Mouse (Mus musculus) lung, embryonic 14.5 days (tissue): ENCODE data around the gene Mcl1. TPM values are rescaled to one million over a fixed set of nuclear protein-coding genes. Genes with fewer than 3 reads are reported as not detected.

Experiments
- ATAC-seq: fragments of 200-750 bp; cut with Nextera tagmentation; 2 replicates; pipeline ENCODE4 v1.8.0; 2017; ENCODE audit warnings: mild to moderate bottlenecking, moderate TSS enrichment, moderate library complexity; ENCODE audit not compliant: insufficient read depth
- DNase-seq: peaks from one replicate; pipeline ENCODE4 v3.0.0-alpha.2; 2015
- H3K27ac ChIP-seq: fragments of 300-500 bp; sonication (generic); 2 replicates; pipeline ENCODE4 v1.5.1; 2014; ENCODE audit warnings: low read depth, mild to moderate bottlenecking, moderate library complexity
- H3K27me3 ChIP-seq: fragments of 300-500 bp; sonication (generic); 2 replicates; pipeline ENCODE4 v1.6.1; 2014; ENCODE audit warnings: low read length, control low read depth; ENCODE audit not compliant: insufficient read depth
- H3K36me3 ChIP-seq: fragments of 300-500 bp; sonication (generic); 2 replicates; pipeline ENCODE4 v1.6.1; 2014; ENCODE audit warnings: control low read depth; ENCODE audit not compliant: insufficient read depth
- H3K4me1 ChIP-seq: fragments of 300-500 bp; sonication (generic); 2 replicates; pipeline ENCODE4 v1.6.1; 2014; ENCODE audit warnings: antibody characterized with exemption, control low read depth; ENCODE audit not compliant: insufficient read depth
- H3K4me2 ChIP-seq: fragments of 300-500 bp; sonication (generic); 2 replicates; pipeline ENCODE4 v1.6.1; 2014; ENCODE audit warnings: mild to moderate bottlenecking
- H3K4me3 ChIP-seq: fragments of 300-500 bp; sonication (generic); 2 replicates; pipeline ENCODE4 v1.5.1; 2014; ENCODE audit warnings: low read depth, low read length
- H3K9ac ChIP-seq: fragments of 300-500 bp; sonication (generic); 2 replicates; pipeline ENCODE4 v1.6.1; 2014
- H3K9me3 ChIP-seq: fragments of 300-500 bp; sonication (generic); 2 replicates; pipeline ENCODE4 v1.6.1; 2016; ENCODE audit warnings: low read depth, low read length, control low read depth
- CTCF ChIP-seq: IDR thresholded peaks from 2 replicates; pipeline ENCODE4 v1.5.1; 2016; ENCODE audit warnings: antibody characterized with exemption, low read depth
- WGBS: fragments of 180-500 bp; shearing (Covaris S2); extraction: QIAGEN DNeasy Blood & Tissue Kit; methylation state at CpG from one replicate; pipeline ENCODE4 v1.1.7; 2014; 5-methylcytosine and 5-hydroxymethylcytosine counted together
- polyA plus RNA-seq: library from polyadenylated mRNA; unstranded; fragments of >200 nt; fragmentation: Nextera tagmentation; extraction: Ambion mirVana; gene quantifications from 2 replicates; pipeline ENCODE4 v1.2.1, GENCODE M21; 2014

Mcl1 gene
- polyA plus RNA-seq, 1 experiment from 2014 or later, result 82.3 TPM

- TF ChIP-seq CTCF, result no peak
- H3K27me3 ChIP-seq, result no peaks in the 10 kb centered on the region
- WGBS, result 10% methylated on average over 11 of the region's 11 CpGs
- peak overlapping the region; percentile 93 for H3K27ac ChIP-seq
- no peaks in the 10 kb centered on the region for H3K9me3 ChIP-seq
- ATAC-seq (peak; percentile 16; the same call in 1 of the 2 replicates), DNase-seq (no peak)
- H3K9ac ChIP-seq, result peak overlapping the region; percentile 54
- peaks cover 8% of the 10 kb centered on the region; the same call in 1 of the 2 replicates for H3K36me3 ChIP-seq
- H3K4me2 ChIP-seq, result peak overlapping the region; percentile 54
- peaks cover 33% of the 10 kb centered on the region for H3K4me1 ChIP-seq
- peak overlapping the region; percentile 14 for H3K4me3 ChIP-seq
Measured at GRCm38 (mm10) chr3:95673707-95674211, 15.2 kb downstream of the Mcl1 start.

- peak overlapping the region; percentile 93 for H3K27ac ChIP-seq
Measured at GRCm38 (mm10) chr3:95674236-95674635, 15.6 kb downstream of the Mcl1 start.

GRCm38 (mm10) chr3:95674812-95675211 is 16.2 kb downstream of the Mcl1 start:
- ATAC-seq (0 out of 2 replicates have a peak, but pooled peaks have one; percentile 15), DNase-seq (peak; percentile 69)
- peak overlapping the region; percentile 32; the same call in 1 of the 2 replicates for H3K9ac ChIP-seq
- TF ChIP-seq CTCF, result no peak
- 4% methylated on average over 6 of the region's 6 CpGs for WGBS
- H3K27me3 ChIP-seq, result no peaks in the 10 kb centered on the region
- H3K9me3 ChIP-seq, result no peaks in the 10 kb centered on the region
- H3K4me3 ChIP-seq, result no peak overlapping the region
- H3K4me1 ChIP-seq, result peaks cover 33% of the 10 kb centered on the region
- no peaks in the 10 kb centered on the region for H3K36me3 ChIP-seq
- peak overlapping the region; percentile 54 for H3K4me2 ChIP-seq
- peak overlapping the region; percentile 93 for H3K27ac ChIP-seq

More at GRCm38 (mm10) chr3:95674236-95674635, 15.6 kb downstream of the Mcl1 start:
- Histone ChIP-seq H3K9ac (peak overlapping the region; percentile 54), H3K4me1 (peaks cover 33% of the 10 kb centered on the region), H3K9me3 (no peaks in the 10 kb centered on the region), H3K36me3 (peaks cover 5% of the 10 kb centered on the region; the same call in 1 of the 2 replicates), H3K4me2 (peak overlapping the region; percentile 54), H3K27me3 (no peaks in the 10 kb centered on the region), H3K4me3 (peak overlapping the region; percentile 14; the same call in 1 of the 2 replicates)
- 13% methylated on average over 2 of the region's 2 CpGs for WGBS
- ATAC-seq, result peak; percentile 62
- peak; percentile 79 for DNase-seq
- TF ChIP-seq CTCF, result no peak

- H3K4me3 ChIP-seq, result 0 out of 2 replicates have a peak overlapping the region, but pooled peaks have one; percentile 8
- WGBS, result 6% methylated on average over 8 of the region's 8 CpGs
Measured at GRCm38 (mm10) chr3:95675301-95676092, 16.9 kb downstream of the Mcl1 start.

GRCm38 (mm10) chr3:95676745-95677419 is 18.3 kb downstream of the Mcl1 start:
- H3K4me2 ChIP-seq, result no peak overlapping the region
- WGBS, result 61% methylated on average over 15 of the region's 15 CpGs
- ATAC-seq (no peak), DNase-seq (peak; percentile 75)
- no peaks in the 10 kb centered on the region for H3K27me3 ChIP-seq
- no peak overlapping the region for H3K4me3 ChIP-seq
- no peaks in the 10 kb centered on the region for H3K9me3 ChIP-seq
- no peaks in the 10 kb centered on the region for H3K36me3 ChIP-seq
- no peak overlapping the region for H3K27ac ChIP-seq
- H3K4me1 ChIP-seq, result peaks cover 45% of the 10 kb centered on the region
- 0 out of 2 replicates have a peak overlapping the region, but pooled peaks have one; percentile 1 for H3K9ac ChIP-seq
- peak; percentile 90 for TF ChIP-seq CTCF

More at GRCm38 (mm10) chr3:95675301-95676092, 16.9 kb downstream of the Mcl1 start:
- ATAC-seq (peak; percentile 62), DNase-seq (peak; percentile 93)
- Histone ChIP-seq H3K4me1 (peaks cover 33% of the 10 kb centered on the region), H3K4me2 (peak overlapping the region; percentile 54), H3K27me3 (no peaks in the 10 kb centered on the region), H3K9ac (peak overlapping the region; percentile 32), H3K36me3 (no peaks in the 10 kb centered on the region), H3K9me3 (no peaks in the 10 kb centered on the region), H3K27ac (peak overlapping the region; percentile 93)
- TF ChIP-seq CTCF, result peak; percentile 86

- Histone ChIP-seq H3K4me3 (no peak overlapping the region), H3K4me1 (peaks cover 43% of the 10 kb centered on the region), H3K4me2 (no peak overlapping the region), H3K27me3 (no peaks in the 10 kb centered on the region), H3K36me3 (no peaks in the 10 kb centered on the region), H3K9me3 (no peaks in the 10 kb centered on the region), H3K27ac (no peak overlapping the region), H3K9ac (no peak overlapping the region)
- DNase-seq (no peak), ATAC-seq (no peak)
- WGBS, result 80% methylated on average over 19 of the region's 19 CpGs
- no peak for TF ChIP-seq CTCF
Measured at GRCm38 (mm10) chr3:95677420-95678090, 19.0 kb downstream of the Mcl1 start.
